Mouse (Mus musculus): ENCODE data around the gene Trpc3. TPM values are rescaled to one million over a fixed set of nuclear protein-coding genes. Genes with fewer than 3 reads are reported as not detected.
A peak's percentile ranks its signal among the peaks of the same experiment; 100 is the strongest.
"Not testable (repeated sequence)": the region's sequence is repeated elsewhere in the genome, so short reads cannot be mapped to it uniquely, and the experiment has no call there.

The Trpc3 gene
- polyA plus RNA-seq, 1 experiment, result 3.6 TPM

DNA sequence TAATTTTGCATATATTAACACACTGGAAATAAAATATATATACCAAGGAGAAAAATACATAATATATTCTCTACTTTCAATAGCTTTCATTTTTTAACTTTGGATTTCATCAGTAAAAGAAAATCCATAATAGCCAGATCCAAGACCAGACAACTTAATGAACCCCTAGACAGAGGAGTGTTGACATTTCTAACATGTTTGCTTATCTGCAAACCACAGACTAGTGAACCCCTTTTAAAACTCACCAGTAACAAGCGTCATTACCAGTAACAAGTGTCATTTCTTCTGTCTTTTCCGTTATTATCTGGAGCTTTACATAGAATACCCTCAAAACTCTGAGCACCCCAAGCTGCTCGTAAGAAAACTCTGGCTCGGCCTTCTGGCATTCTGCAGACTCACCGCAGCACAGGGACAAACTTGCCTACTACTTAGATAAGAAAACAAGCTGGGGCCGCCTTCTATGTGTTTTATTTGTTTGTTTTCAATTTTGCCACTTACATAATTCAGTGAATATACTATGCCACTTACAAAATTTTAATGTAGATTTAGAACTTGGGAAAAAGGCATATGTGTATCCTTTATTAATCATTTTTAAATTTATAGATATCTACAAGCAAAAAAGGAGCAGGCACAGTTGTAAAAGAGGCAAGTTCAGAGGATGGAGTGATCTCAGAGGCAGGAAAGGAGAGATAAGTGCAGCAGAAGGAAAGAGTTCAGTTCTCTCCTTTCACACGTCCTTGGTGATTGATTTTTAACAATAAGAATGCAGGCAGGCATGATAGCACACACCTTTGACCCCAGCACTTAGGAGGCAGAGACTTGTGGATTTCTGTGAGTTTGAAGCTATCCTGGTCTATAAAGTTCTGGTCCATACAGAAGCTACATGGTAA, 83.8 kb downstream of the Trpc3 start:
- 85% methylated on average over 7 of the region's 7 CpGs for WGBS
- no peaks in the 10 kb centered on the region for H3K4me1 ChIP-seq (ENCODE audit: control insufficient read depth, insufficient read depth, low read length)
- no peak for DNase-seq
- H3K4me3 ChIP-seq (replicated peaks; ENCODE audit: extremely low read depth, low read depth, low read length), result no peak overlapping the region
- TF ChIP-seq POLR2A (IDR thresholded peaks at IDR 0.05; ENCODE audit: borderline replicate concordance, extremely low read depth, low read depth, low read length) (no peak), CTCF (IDR thresholded peaks at IDR 0.05; ENCODE audit: insufficient read depth, low read length) (no peak)

GRCm38 (mm10) chr3:36599773-36600172, 90.2 kb downstream of the Trpc3 start:
- 86% methylated on average over 8 of the region's 9 CpGs for WGBS
- not testable (repeated sequence) for H3K4me1 ChIP-seq (ENCODE audit: control insufficient read depth, insufficient read depth, low read length); H3K4me3 ChIP-seq (replicated peaks; ENCODE audit: extremely low read depth, low read depth, low read length); DNase-seq

- WGBS, result 48% methylated on average over 3 of the region's 3 CpGs
Measured at GRCm38 (mm10) chr3:36598811-36599210, 91.2 kb downstream of the Trpc3 start.

DNA sequence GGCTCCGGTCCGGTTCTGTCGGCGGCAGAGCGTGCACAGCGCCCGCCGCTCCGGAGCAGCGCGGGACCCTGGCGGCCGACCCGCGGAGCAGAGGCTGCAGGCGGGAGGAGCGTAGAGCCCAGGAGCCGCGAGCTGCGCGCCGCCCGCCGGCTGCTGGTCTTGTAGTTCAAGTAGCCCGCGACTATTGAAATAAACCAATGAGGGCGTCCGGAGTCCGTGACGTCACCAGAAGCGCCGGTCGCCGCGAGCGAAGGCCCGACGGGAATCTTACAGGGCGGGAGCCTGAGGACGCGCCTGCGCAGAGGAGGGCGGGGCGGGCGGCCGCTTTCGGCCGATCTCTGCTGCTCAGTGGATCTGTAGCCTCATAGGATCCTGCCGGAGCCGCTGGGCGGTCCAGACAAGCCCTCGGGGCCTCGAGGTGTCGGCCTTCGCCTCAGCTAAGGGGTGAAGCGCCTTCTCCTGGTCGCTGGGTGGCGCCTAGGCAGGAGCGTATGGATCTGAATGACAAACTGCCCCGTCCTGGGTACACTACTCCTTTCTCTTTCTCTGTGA, 118.1 kb downstream of the Trpc3 start, which contains the start of gene Ccna2:
Ccna2 (minus strand) TSS at position 324 of the 552 bp plus-strand sequence.
- peak; percentile 95 for DNase-seq
- peak within 1 kb of the TSS; percentile 50 for H3K4me3 ChIP-seq (replicated peaks; ENCODE audit: extremely low read depth, low read depth, low read length)
- H3K4me1 ChIP-seq (ENCODE audit: control insufficient read depth, insufficient read depth, low read length), result peaks cover 4% of the 10 kb centered on the region; the same call in 1 of the 2 replicates
- TF ChIP-seq CTCF (IDR thresholded peaks at IDR 0.05; ENCODE audit: insufficient read depth, low read length) (peak; percentile 70), POLR2A (IDR thresholded peaks at IDR 0.05; ENCODE audit: borderline replicate concordance, extremely low read depth, low read depth, low read length) (peak; percentile 51; the same call in 1 of the 2 replicates)
- WGBS, result under 1% methylated on average over 60 of the region's 60 CpGs

More at GRCm38 (mm10) chr3:36598811-36599210, 91.2 kb downstream of the Trpc3 start:
- Histone ChIP-seq H3K4me1 (ENCODE audit: control insufficient read depth, insufficient read depth, low read length) (no peaks in the 10 kb centered on the region), H3K4me3 (replicated peaks; ENCODE audit: extremely low read depth, low read depth, low read length) (no peak overlapping the region)
- DNase-seq, result no peak
- TF ChIP-seq POLR2A (IDR thresholded peaks at IDR 0.05; ENCODE audit: borderline replicate concordance, extremely low read depth, low read depth, low read length) (no peak), CTCF (IDR thresholded peaks at IDR 0.05; ENCODE audit: insufficient read depth, low read length) (no peak)

- Histone ChIP-seq H3K4me3 (replicated peaks; ENCODE audit: extremely low read depth, low read depth, low read length) (peak overlapping the region; percentile 44), H3K4me1 (ENCODE audit: control insufficient read depth, insufficient read depth, low read length) (peaks cover 4% of the 10 kb centered on the region; the same call in 1 of the 2 replicates)
- TF ChIP-seq POLR2A (IDR thresholded peaks at IDR 0.05; ENCODE audit: borderline replicate concordance, extremely low read depth, low read depth, low read length), result no peak
- no peak for TF ChIP-seq CTCF (IDR thresholded peaks at IDR 0.05; ENCODE audit: insufficient read depth, low read length)
- DNase-seq, result no peak
- under 1% methylated on average over 46 of the region's 46 CpGs for WGBS
Measured at GRCm38 (mm10) chr3:36571361-36571826, 118.6 kb downstream of the Trpc3 start.

Other genes starting within 250 kb of the Trpc3 start
- 1,219 and 1,294 TPM in 2 replicates for gene Anxa5, start 214.3 kb downstream of the Trpc3 start, polyA plus RNA-seq (2012; rRNA removed)
- 2.6 and 4.1 TPM in 2 replicates for gene 1810062G17Rik, start 214.2 kb downstream of the Trpc3 start, polyA plus RNA-seq (2012; rRNA removed)
- 0.04 TPM in 1 of 2 replicates, not detected in the other for gene Gm11549, start 168.4 kb downstream of the Trpc3 start, polyA plus RNA-seq (2012; rRNA removed)
- 4.4 and 9.5 TPM in 2 replicates for gene Exosc9, start 137.6 kb downstream of the Trpc3 start, polyA plus RNA-seq (2012; rRNA removed)
- 4.3 and 4.7 TPM in 2 replicates for gene Ccna2, start 118.0 kb downstream of the Trpc3 start, polyA plus RNA-seq (2012; rRNA removed)
- gene Bbs7, start 76.7 kb downstream of the Trpc3 start, polyA plus RNA-seq (2012; rRNA removed), result 3.7 and 4.6 TPM in 2 replicates
- gene 4932438A13Rik, start 172.9 kb upstream of the Trpc3 start, polyA plus RNA-seq (2012; rRNA removed), result 7.7 and 10.7 TPM in 2 replicates

All from lung, adult 2 months (tissue).